In genomic region chr6:121162616-121163015, GRCm38 (mm10) we compare ENCODE assay signal across 16 mouse cellular contexts.
"Had no signal": no experiment of that assay in that cellular context is flagged by ENCODE, and none has a peak within 500 bp of the region (broad histone marks: within the 10 kb centered on the region; RNA-seq: fewer than 3 reads in every experiment).

No protein-coding gene starts in this region.

- H3K4me2 ChIP-seq: limb, embryonic 13.5 days; limb, embryonic 15.5 days; liver, embryonic 11.5 days; lung, embryonic 14.5 days; midbrain, embryonic 11.5 days; midbrain, embryonic 13.5 days; midbrain, embryonic 15.5 days; neural tube, embryonic 12.5 days; stomach, embryonic 15.5 days had no signal

- H3K27me3 ChIP-seq: limb, embryonic 13.5 days; limb, embryonic 15.5 days; midbrain, embryonic 13.5 days; midbrain, embryonic 15.5 days; neural tube, embryonic 12.5 days; stomach, embryonic 15.5 days had no signal

- H3K4me1 ChIP-seq: midbrain, embryonic 15.5 days had no signal

- H3K9ac ChIP-seq: limb, embryonic 13.5 days; limb, embryonic 15.5 days; liver, embryonic 14.5 days; lung, embryonic 14.5 days; midbrain, embryonic 13.5 days; midbrain, embryonic 15.5 days; neural tube, embryonic 12.5 days; stomach, embryonic 15.5 days had no signal

- H3K9me3 ChIP-seq: limb, embryonic 13.5 days; limb, embryonic 15.5 days; midbrain, embryonic 13.5 days; midbrain, embryonic 15.5 days; neural tube, embryonic 12.5 days; stomach, embryonic 15.5 days had no signal

- DNase-seq: lung, embryonic 14.5 days; right cerebral cortex, postnatal 14 days; thymus, adult 2 months; thymus, postnatal 25 days; thymus, postnatal 4 days had no signal

- ATAC-seq: midbrain, embryonic 13.5 days; midbrain, embryonic 15.5 days had no signal

- H3K27ac ChIP-seq: limb, embryonic 13.5 days; limb, embryonic 15.5 days; liver, embryonic 14.5 days; macrophage; midbrain, embryonic 13.5 days; midbrain, embryonic 15.5 days; neural tube, embryonic 12.5 days; stomach, embryonic 15.5 days; stomach, postnatal 0 days had no signal

- H3K36me3 ChIP-seq: limb, embryonic 13.5 days; limb, embryonic 15.5 days; midbrain, embryonic 13.5 days; midbrain, embryonic 15.5 days; neural tube, embryonic 12.5 days; stomach, embryonic 15.5 days had no signal

- H3K4me3 ChIP-seq: limb, embryonic 13.5 days; limb, embryonic 15.5 days; midbrain, embryonic 13.5 days; midbrain, embryonic 15.5 days; neural tube, embryonic 12.5 days; stomach, embryonic 15.5 days had no signal
